Mouse (Mus musculus) hindbrain, postnatal 0 days (tissue): ENCODE measurements at regions not wholly inside any gene's neighbourhood (a gene's known extent, or its start where the extent isn't known, plus 50 kb on each side); places are given as distances from the start of the nearest gene placed in this dataset.

Experiments used
- ATAC-seq: fragments of 200-750 bp; cut with Nextera tagmentation; 2 replicates; pipeline ENCODE4 v1.8.0; 2017; ENCODE audit warnings: mild to moderate bottlenecking, moderate TSS enrichment, moderate library complexity
- DNase-seq: peaks from one replicate; pipeline ENCODE4 v3.0.0-alpha.2; 2015; ENCODE audit warnings: low spot score
- H3K27ac ChIP-seq: fragments of 300-500 bp; sonication (generic); 2 replicates; pipeline ENCODE4 v1.5.1; 2014; ENCODE audit warnings: mild to moderate bottlenecking
- H3K27me3 ChIP-seq: fragments of 300-500 bp; sonication (generic); 2 replicates; pipeline ENCODE4 v1.6.1; 2014; ENCODE audit warnings: low read length, mixed read lengths; ENCODE audit not compliant: insufficient read depth
- H3K36me3 ChIP-seq: fragments of 300-500 bp; sonication (generic); 2 replicates; pipeline ENCODE4 v1.6.1; 2014; ENCODE audit warnings: low read length, mixed read lengths; ENCODE audit not compliant: insufficient read depth
- H3K4me1 ChIP-seq: fragments of 300-500 bp; sonication (generic); 2 replicates; pipeline ENCODE4 v1.6.1; 2014; ENCODE audit warnings: antibody characterized with exemption, low read length, mixed read lengths; ENCODE audit not compliant: insufficient read depth
- H3K4me2 ChIP-seq: fragments of 300-500 bp; sonication (generic); 2 replicates; pipeline ENCODE4 v1.6.1; 2014; ENCODE audit warnings: low read depth, mild to moderate bottlenecking, low read length, moderate library complexity, mixed read lengths
- H3K4me3 ChIP-seq: fragments of 300-500 bp; sonication (generic); 2 replicates; pipeline ENCODE4 v1.5.1; 2014; ENCODE audit warnings: low read length
- H3K9ac ChIP-seq: fragments of 300-500 bp; sonication (generic); replicated peaks from 2 replicates; pipeline ENCODE4 v1.6.1; 2014; ENCODE audit warnings: mild to moderate bottlenecking, low read length, moderate library complexity, mixed read lengths
- H3K9me3 ChIP-seq: fragments of 300-500 bp; sonication (generic); 2 replicates; pipeline ENCODE4 v1.6.1; 2016; ENCODE audit warnings: low read length, mixed read lengths
- CTCF ChIP-seq: IDR thresholded peaks from 2 replicates; pipeline ENCODE4 v1.5.1; 2016; ENCODE audit warnings: antibody characterized with exemption, control low read depth, low read depth
- WGBS: fragments of 180-500 bp; shearing (Covaris S2); extraction: QIAGEN DNeasy Blood & Tissue Kit; methylation state at CpG from one replicate; pipeline ENCODE4 v1.1.7; 2014; 5-methylcytosine and 5-hydroxymethylcytosine counted together

GRCm38 (mm10) chr17:22795213-22795612 is 71.7 kb downstream of the Zfp945 start:
- WGBS, result 65% methylated on average over 5 of the region's 5 CpGs
- peak; percentile 6 for DNase-seq
- no peaks in the 10 kb centered on the region for H3K36me3 ChIP-seq

GRCm38 (mm10) chr17:22784481-22784880 is 82.5 kb downstream of the Zfp945 start:
- peaks cover 6% of the 10 kb centered on the region; the same call in 1 of the 2 replicates for H3K9me3 ChIP-seq

More at GRCm38 (mm10) chr17:22795213-22795612, 71.7 kb downstream of the Zfp945 start:
- Histone ChIP-seq H3K9ac (no peak overlapping the region), H3K4me3 (no peak overlapping the region), H3K9me3 (peaks cover 11% of the 10 kb centered on the region; the same call in 1 of the 2 replicates), H3K27me3 (no peaks in the 10 kb centered on the region), H3K4me1 (no peaks in the 10 kb centered on the region), H3K27ac (no peak overlapping the region), H3K4me2 (no peak overlapping the region)
- ATAC-seq, result no peak
- TF ChIP-seq CTCF, result no peak

GRCm38 (mm10) chr17:22745736-22746135 is 121.2 kb downstream of the Zfp945 start:
- H3K4me2 ChIP-seq, result no peak overlapping the region
- ATAC-seq (no peak), DNase-seq (no peak)
- 53% methylated on average over 7 of the region's 7 CpGs for WGBS
- no peak for TF ChIP-seq CTCF
- H3K4me3 ChIP-seq, result no peak overlapping the region
- no peaks in the 10 kb centered on the region for H3K4me1 ChIP-seq
- no peaks in the 10 kb centered on the region for H3K36me3 ChIP-seq
- no peak overlapping the region for H3K9ac ChIP-seq
- H3K27me3 ChIP-seq, result no peaks in the 10 kb centered on the region
- no peak overlapping the region for H3K27ac ChIP-seq
- no peaks in the 10 kb centered on the region for H3K9me3 ChIP-seq

More at GRCm38 (mm10) chr17:22784481-22784880, 82.5 kb downstream of the Zfp945 start:
- TF ChIP-seq CTCF, result no peak
- Histone ChIP-seq H3K4me3 (no peak overlapping the region), H3K4me1 (no peaks in the 10 kb centered on the region), H3K36me3 (0 out of 2 replicates have a peak, but pooled peaks cover 6% of the 10 kb centered on the region), H3K27me3 (no peaks in the 10 kb centered on the region), H3K27ac (no peak overlapping the region), H3K9ac (no peak overlapping the region), H3K4me2 (no peak overlapping the region)
- DNase-seq (no peak), ATAC-seq (no peak)
- WGBS, result 93% methylated on average over 2 of the region's 2 CpGs

GRCm38 (mm10) chr17:22739581-22740178 is 127.3 kb downstream of the Zfp945 start:
- peak; percentile 43 for TF ChIP-seq CTCF
- H3K4me2 ChIP-seq, result peak overlapping the region; percentile 58
- H3K4me3 ChIP-seq, result peak overlapping the region; percentile 57
- ATAC-seq, result peak; percentile 92
- no peaks in the 10 kb centered on the region for H3K27me3 ChIP-seq
- peak; percentile 84 for DNase-seq
- H3K4me1 ChIP-seq, result no peaks in the 10 kb centered on the region
- WGBS, result under 1% methylated on average over 25 of the region's 25 CpGs
- H3K27ac ChIP-seq, result peak overlapping the region; percentile 79
- H3K36me3 ChIP-seq, result no peaks in the 10 kb centered on the region
- peak overlapping the region; percentile 59 for H3K9ac ChIP-seq
- no peaks in the 10 kb centered on the region for H3K9me3 ChIP-seq

GRCm38 (mm10) chr17:22739173-22739572 is 127.8 kb downstream of the Zfp945 start:
- 7% methylated on average over 12 of the region's 12 CpGs for WGBS
- Histone ChIP-seq H3K36me3 (no peaks in the 10 kb centered on the region), H3K27ac (peak overlapping the region; percentile 79), H3K4me1 (no peaks in the 10 kb centered on the region), H3K9ac (peak overlapping the region; percentile 59), H3K4me2 (peak overlapping the region; percentile 58), H3K9me3 (peaks cover 3% of the 10 kb centered on the region; the same call in 1 of the 2 replicates), H3K4me3 (peak overlapping the region; percentile 57), H3K27me3 (no peaks in the 10 kb centered on the region)
- DNase-seq, result no peak
- ATAC-seq, result peak; percentile 25; the same call in 1 of the 2 replicates
- no peak for TF ChIP-seq CTCF

GRCm38 (mm10) chr17:22736360-22736759 is 130.6 kb downstream of the Zfp945 start:
- ATAC-seq, result no peak
- WGBS, result 92% methylated on average over 4 of the region's 4 CpGs
- H3K27me3 ChIP-seq, result no peaks in the 10 kb centered on the region
- no peak for TF ChIP-seq CTCF
- no peaks in the 10 kb centered on the region for H3K36me3 ChIP-seq
- H3K4me3 ChIP-seq, result no peak overlapping the region
- no peak for DNase-seq
- H3K4me2 ChIP-seq, result no peak overlapping the region
- H3K4me1 ChIP-seq, result no peaks in the 10 kb centered on the region
- H3K27ac ChIP-seq, result no peak overlapping the region
- H3K9me3 ChIP-seq, result peaks cover 12% of the 10 kb centered on the region; the same call in 1 of the 2 replicates
- no peak overlapping the region for H3K9ac ChIP-seq
